Mouse (Mus musculus): ENCODE data around the gene Clpsl2. TPM values are rescaled to one million over a fixed set of nuclear protein-coding genes. Genes with fewer than 3 reads are reported as not detected.
A peak's percentile ranks its signal among the peaks of the same experiment; 100 is the strongest.

Gene Clpsl2
- polyA plus RNA-seq, 1 experiment from 2014 or later = not detected

DNA sequence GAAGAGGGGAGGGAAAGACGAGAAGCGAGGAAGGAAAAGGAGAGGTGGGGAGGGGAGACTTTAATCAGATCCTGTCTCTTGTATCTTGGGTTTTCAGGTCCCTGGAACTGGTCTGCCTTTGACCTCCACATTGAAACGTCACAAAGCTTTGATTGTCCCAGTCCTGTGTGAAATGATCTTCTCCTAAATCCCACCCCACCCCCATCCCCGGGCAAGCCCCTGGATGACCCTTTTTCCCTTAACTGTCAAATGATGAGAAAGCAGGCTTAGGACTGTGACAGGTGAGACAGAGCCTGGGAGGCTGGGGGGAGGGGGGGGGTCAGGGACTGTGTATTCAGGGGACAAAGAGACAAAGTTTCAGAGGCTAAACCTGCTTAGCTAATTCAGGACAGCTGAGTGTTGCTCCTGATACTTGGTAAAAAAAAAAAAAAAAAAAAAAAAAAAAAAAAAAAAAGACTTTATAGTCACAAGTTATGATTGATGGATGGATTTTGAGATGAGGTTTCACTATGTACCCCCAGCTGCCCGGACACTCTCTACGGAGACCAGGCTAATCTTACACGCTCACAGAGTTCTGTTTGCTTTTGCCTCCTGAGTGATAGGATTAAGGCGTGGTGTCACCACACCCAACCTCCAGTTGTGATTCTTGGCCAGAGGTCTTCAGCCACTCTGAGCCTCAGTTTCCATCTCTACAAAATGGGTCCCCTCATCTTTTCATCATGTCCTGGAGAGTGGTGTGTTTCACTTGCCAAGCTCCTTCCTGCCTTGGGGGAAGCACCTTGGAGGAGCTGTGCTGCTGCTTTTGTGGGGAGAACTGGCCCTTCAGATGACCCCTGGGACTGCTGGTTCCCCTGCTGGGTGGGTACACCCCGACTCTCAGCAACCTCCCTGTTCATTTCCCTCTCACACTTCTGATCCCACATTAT lies 37.3 kb upstream of the Clpsl2 start:
- Histone ChIP-seq H3K27me3 (ENCODE audit: control insufficient read depth, insufficient read depth, low read length) (0 out of 2 replicates have a peak, but pooled peaks cover 4% of the 10 kb centered on the region), H3K9me3 (ENCODE audit: control insufficient read depth, low read length) (no peaks in the 10 kb centered on the region), H3K4me2 (ENCODE audit: low read depth) (no peak overlapping the region), H3K4me3 (ENCODE audit: low read depth, low read length) (no peak overlapping the region), H3K4me1 (ENCODE audit: control insufficient read depth, insufficient read depth, low read length) (peaks cover 10% of the 10 kb centered on the region), H3K27ac (ENCODE audit: low read depth, low read length) (no peak overlapping the region), H3K36me3 (ENCODE audit: control insufficient read depth, insufficient read depth, low read length) (no peaks in the 10 kb centered on the region), H3K9ac (ENCODE audit: low read length) (no peak overlapping the region; the same call in 1 of the 2 replicates)
- ATAC-seq (ENCODE audit: insufficient read depth, low FRiP score, low TSS enrichment) = no peak
- 33% methylated on average over 9 of the region's 9 CpGs for WGBS
- peak; percentile 38 for DNase-seq (ENCODE audit: low spot score)

DNA sequence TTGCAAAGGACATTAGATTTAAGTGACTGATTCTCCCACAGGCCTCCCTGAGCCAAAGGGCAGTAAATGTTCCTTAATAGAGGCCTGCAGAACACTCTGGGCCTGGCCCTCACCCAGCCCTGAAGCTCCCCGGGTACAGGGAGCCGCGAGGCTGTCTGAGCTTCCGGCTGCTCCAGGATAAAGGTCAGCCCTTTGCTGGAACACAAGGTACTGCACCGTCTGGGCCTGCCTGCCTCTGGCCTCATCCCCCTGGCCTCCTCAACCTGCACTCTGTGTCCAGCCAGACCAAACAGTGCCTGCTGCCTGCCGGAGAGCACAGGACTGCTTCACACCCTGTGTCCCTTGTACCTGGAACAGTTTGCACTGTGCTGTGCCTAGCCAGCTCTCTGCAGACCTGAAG lies 36.5 kb upstream of the Clpsl2 start:
- 36% methylated on average over 6 of the region's 6 CpGs for WGBS
- H3K4me3 ChIP-seq (ENCODE audit: low read depth, low read length) = no peak overlapping the region
- H3K4me2 ChIP-seq (ENCODE audit: low read depth) = no peak overlapping the region
- H3K27me3 ChIP-seq (ENCODE audit: control insufficient read depth, insufficient read depth, low read length) = 0 out of 2 replicates have a peak, but pooled peaks cover 5% of the 10 kb centered on the region
- H3K9me3 ChIP-seq (ENCODE audit: control insufficient read depth, low read length) = no peaks in the 10 kb centered on the region
- H3K4me1 ChIP-seq (ENCODE audit: control insufficient read depth, insufficient read depth, low read length) = peaks cover 10% of the 10 kb centered on the region
- H3K27ac ChIP-seq (ENCODE audit: low read depth, low read length) = no peak overlapping the region
- H3K9ac ChIP-seq (ENCODE audit: low read length) = no peak overlapping the region
- H3K36me3 ChIP-seq (ENCODE audit: control insufficient read depth, insufficient read depth, low read length) = no peaks in the 10 kb centered on the region
- no peak for ATAC-seq (ENCODE audit: insufficient read depth, low FRiP score, low TSS enrichment)
- DNase-seq (ENCODE audit: low spot score) = no peak

DNA sequence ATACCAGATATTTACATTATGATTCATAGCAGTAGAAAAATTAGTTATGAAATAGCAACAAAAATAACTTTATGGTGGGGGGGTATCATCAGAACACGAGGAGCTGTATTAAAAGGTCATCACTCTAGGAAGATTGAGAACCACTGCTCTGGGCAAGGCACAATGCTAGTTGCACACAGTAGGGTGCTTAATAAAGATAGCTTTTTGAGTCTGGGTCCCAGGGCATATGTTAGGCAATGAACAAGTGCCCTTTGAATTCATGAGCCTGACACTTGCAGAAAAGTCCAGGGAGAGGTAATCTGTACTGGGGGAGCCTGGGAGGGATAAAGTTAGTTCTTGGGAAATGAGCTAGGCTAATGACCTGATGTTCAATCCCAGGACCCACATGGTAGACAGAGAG lies 35.9 kb upstream of the Clpsl2 start:
- 72% methylated on average over 1 of the region's 1 CpGs for WGBS
- no peak overlapping the region for H3K4me2 ChIP-seq (ENCODE audit: low read depth)
- no peak for DNase-seq (ENCODE audit: low spot score)
- no peak overlapping the region for H3K27ac ChIP-seq (ENCODE audit: low read depth, low read length)
- no peak overlapping the region for H3K4me3 ChIP-seq (ENCODE audit: low read depth, low read length)
- H3K4me1 ChIP-seq (ENCODE audit: control insufficient read depth, insufficient read depth, low read length) = peaks cover 12% of the 10 kb centered on the region
- no peak overlapping the region for H3K9ac ChIP-seq (ENCODE audit: low read length)
- peaks cover 7% of the 10 kb centered on the region; the same call in 1 of the 2 replicates for H3K27me3 ChIP-seq (ENCODE audit: control insufficient read depth, insufficient read depth, low read length)
- no peak for ATAC-seq (ENCODE audit: insufficient read depth, low FRiP score, low TSS enrichment)
- H3K9me3 ChIP-seq (ENCODE audit: control insufficient read depth, low read length) = no peaks in the 10 kb centered on the region
- H3K36me3 ChIP-seq (ENCODE audit: control insufficient read depth, insufficient read depth, low read length) = no peaks in the 10 kb centered on the region

DNA sequence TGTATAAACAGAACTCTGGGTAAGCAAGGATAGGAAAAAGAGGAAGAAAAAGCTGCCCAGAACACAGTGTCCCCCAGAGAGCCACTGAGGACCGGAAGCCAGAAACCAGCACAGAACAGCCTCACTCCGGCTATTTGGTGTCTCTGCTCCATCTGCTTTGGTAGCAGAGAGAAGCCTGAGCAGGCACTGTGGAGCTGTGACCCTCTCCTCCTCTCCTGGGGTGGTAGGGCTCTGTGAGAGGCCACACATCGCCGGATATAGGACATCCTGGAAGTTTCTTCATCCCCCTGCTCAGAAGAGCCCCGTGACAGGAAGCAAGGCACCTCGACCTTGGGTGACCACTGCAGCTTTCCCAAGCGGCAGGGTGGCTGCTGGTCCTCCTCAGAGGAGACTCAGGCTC lies 35.4 kb upstream of the Clpsl2 start:
- H3K4me3 ChIP-seq (ENCODE audit: low read depth, low read length) = no peak overlapping the region
- peaks cover 10% of the 10 kb centered on the region for H3K27me3 ChIP-seq (ENCODE audit: control insufficient read depth, insufficient read depth, low read length)
- H3K4me1 ChIP-seq (ENCODE audit: control insufficient read depth, insufficient read depth, low read length) = peaks cover 16% of the 10 kb centered on the region
- no peak overlapping the region for H3K27ac ChIP-seq (ENCODE audit: low read depth, low read length)
- no peaks in the 10 kb centered on the region for H3K9me3 ChIP-seq (ENCODE audit: control insufficient read depth, low read length)
- ATAC-seq (ENCODE audit: insufficient read depth, low FRiP score, low TSS enrichment) (no peak), DNase-seq (ENCODE audit: low spot score) (no peak)
- no peak overlapping the region for H3K4me2 ChIP-seq (ENCODE audit: low read depth)
- 59% methylated on average over 7 of the region's 7 CpGs for WGBS
- no peak overlapping the region for H3K9ac ChIP-seq (ENCODE audit: low read length)
- no peaks in the 10 kb centered on the region for H3K36me3 ChIP-seq (ENCODE audit: control insufficient read depth, insufficient read depth, low read length)

DNA sequence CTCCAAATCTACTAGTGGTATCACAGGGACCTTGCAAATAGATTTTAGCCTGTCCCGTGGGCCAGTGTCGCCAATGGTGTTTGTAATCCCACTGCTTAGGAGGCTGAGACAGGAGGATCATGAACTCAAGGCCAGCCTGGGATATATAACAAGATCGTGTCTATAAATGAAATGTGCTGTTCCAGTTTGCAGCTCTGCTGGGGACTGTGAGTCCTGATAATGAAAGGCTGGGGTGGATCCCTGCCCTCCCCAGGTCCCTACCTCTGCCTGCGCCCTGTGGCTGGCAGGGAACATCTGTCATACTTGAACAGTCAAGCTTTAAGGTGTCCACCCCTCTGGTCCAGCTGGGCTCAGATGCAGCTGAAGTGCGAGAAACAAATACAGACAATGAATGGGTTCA lies 34.7 kb upstream of the Clpsl2 start:
- H3K4me1 ChIP-seq (ENCODE audit: control insufficient read depth, insufficient read depth, low read length) = peaks cover 16% of the 10 kb centered on the region
- H3K9ac ChIP-seq (ENCODE audit: low read length) = no peak overlapping the region
- no peak overlapping the region for H3K4me2 ChIP-seq (ENCODE audit: low read depth)
- peaks cover 16% of the 10 kb centered on the region for H3K27me3 ChIP-seq (ENCODE audit: control insufficient read depth, insufficient read depth, low read length)
- no peak overlapping the region for H3K27ac ChIP-seq (ENCODE audit: low read depth, low read length)
- 63% methylated on average over 5 of the region's 5 CpGs for WGBS
- no peak overlapping the region for H3K4me3 ChIP-seq (ENCODE audit: low read depth, low read length)
- H3K9me3 ChIP-seq (ENCODE audit: control insufficient read depth, low read length) = no peaks in the 10 kb centered on the region
- H3K36me3 ChIP-seq (ENCODE audit: control insufficient read depth, insufficient read depth, low read length) = no peaks in the 10 kb centered on the region
- ATAC-seq (ENCODE audit: insufficient read depth, low FRiP score, low TSS enrichment) = no peak
- DNase-seq (ENCODE audit: low spot score) = no peak

DNA sequence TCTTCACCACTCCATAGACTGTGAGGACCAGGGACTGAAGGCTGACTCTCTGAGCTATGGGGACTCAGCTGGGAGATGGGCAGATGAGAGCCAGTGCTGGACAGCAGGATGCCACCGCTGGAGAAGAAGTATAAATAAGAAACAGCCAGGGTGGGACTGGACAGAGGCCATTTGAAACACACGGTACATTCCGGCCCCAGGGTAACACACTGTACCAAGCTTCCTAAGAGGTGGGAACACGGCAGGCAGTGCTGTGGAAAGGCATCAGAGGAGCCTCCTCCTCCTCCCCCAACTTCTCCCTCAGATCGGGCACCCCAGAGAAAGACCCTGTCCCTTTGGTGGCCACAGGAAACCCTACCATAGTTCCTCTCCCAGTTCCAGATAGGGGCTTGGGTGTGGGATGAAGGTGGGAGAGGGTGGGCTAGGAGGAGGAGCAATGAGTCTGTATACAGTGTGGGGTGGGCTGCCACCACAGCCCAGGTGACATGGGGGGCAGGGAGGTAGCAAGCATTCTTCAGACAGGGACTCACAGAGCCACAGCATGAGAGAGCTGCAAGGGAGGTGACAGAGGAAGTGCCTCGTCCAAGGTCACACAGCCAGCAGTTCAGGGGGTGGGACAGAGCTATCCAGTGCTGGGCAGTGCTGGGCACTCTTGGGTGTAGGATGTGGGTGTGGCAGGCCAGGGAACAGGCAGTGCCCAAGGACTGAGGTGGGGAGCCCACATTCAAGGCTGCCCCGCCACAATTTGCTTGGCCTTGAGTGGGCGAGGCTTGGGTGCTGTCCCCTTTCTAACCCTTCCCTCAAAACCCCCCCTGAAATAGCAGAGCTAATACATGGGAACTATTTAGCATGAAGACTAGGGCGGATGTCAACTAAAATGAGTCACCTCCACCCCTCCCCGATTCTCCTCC lies 33.5 kb upstream of the Clpsl2 start:
- no peak for DNase-seq (ENCODE audit: low spot score)
- WGBS = 63% methylated on average over 10 of the region's 10 CpGs
- H3K27ac ChIP-seq (ENCODE audit: low read depth, low read length) = no peak overlapping the region
- H3K9me3 ChIP-seq (ENCODE audit: control insufficient read depth, low read length) = no peaks in the 10 kb centered on the region
- no peak overlapping the region for H3K9ac ChIP-seq (ENCODE audit: low read length)
- no peak overlapping the region for H3K4me3 ChIP-seq (ENCODE audit: low read depth, low read length)
- H3K27me3 ChIP-seq (ENCODE audit: control insufficient read depth, insufficient read depth, low read length) = peaks cover 16% of the 10 kb centered on the region
- H3K4me2 ChIP-seq (ENCODE audit: low read depth) = no peak overlapping the region
- H3K4me1 ChIP-seq (ENCODE audit: control insufficient read depth, insufficient read depth, low read length) = peaks cover 13% of the 10 kb centered on the region
- ATAC-seq (ENCODE audit: insufficient read depth, low FRiP score, low TSS enrichment) = no peak
- H3K36me3 ChIP-seq (ENCODE audit: control insufficient read depth, insufficient read depth, low read length) = no peaks in the 10 kb centered on the region

DNA sequence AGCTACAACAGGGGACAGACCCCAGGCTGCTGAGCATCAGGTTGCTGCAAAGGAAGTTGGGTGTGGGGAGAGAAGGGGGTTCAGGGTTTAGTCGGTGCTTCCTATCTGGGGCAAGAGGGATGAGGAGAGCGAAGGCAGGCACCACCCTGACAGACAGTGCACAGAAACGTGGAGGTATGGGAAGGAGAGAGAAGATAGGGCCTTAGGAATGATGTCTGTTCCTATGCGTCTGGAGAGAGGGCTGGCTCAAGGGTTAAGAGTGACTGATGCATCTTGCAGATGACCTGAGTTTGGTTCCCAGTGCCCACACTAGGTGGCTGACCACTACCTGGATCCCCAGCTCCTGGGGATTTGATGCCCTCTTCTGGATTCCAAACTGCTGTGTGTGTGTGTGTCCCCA lies 32.3 kb upstream of the Clpsl2 start:
- DNase-seq (ENCODE audit: low spot score) (no peak), ATAC-seq (ENCODE audit: insufficient read depth, low FRiP score, low TSS enrichment) (no peak)
- H3K9me3 ChIP-seq (ENCODE audit: control insufficient read depth, low read length) = no peaks in the 10 kb centered on the region
- peaks cover 18% of the 10 kb centered on the region for H3K27me3 ChIP-seq (ENCODE audit: control insufficient read depth, insufficient read depth, low read length)
- 0 out of 2 replicates have a peak, but pooled peaks cover 5% of the 10 kb centered on the region for H3K4me1 ChIP-seq (ENCODE audit: control insufficient read depth, insufficient read depth, low read length)
- no peak overlapping the region for H3K4me3 ChIP-seq (ENCODE audit: low read depth, low read length)
- 76% methylated on average over 4 of the region's 4 CpGs for WGBS
- no peak overlapping the region for H3K4me2 ChIP-seq (ENCODE audit: low read depth)
- H3K27ac ChIP-seq (ENCODE audit: low read depth, low read length) = no peak overlapping the region
- H3K36me3 ChIP-seq (ENCODE audit: control insufficient read depth, insufficient read depth, low read length) = no peaks in the 10 kb centered on the region
- H3K9ac ChIP-seq (ENCODE audit: low read length) = no peak overlapping the region

DNA sequence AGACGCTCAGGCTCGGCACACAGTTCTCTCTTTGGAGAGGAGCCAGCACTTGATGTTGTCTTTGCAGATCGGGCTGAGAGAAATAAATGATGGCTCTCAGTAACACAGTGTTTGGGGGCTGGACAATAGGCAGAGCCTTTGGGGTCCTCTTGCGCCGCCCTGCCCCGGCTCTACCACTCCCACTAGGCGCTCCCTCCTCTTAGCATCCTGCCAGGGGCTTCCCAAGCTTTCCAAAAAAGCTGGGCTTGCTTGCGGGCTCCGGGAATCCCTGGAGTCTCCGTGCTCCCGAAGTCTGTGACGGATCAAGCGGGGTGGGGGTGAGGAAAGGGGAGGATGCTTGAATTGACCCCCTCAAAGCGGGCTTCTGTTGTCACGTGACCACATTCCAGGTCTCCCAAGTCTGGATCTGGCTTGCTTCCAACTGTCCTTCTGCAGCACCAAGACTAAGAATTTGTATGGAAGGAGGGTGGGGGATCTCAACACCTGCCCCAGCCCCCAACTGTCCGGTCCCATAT lies 31.7 kb upstream of the Clpsl2 start, which contains the start of gene Fkbp5:
Gene Fkbp5, minus strand, starts transcription at position 87 of the 515 bp plus-strand sequence.
- 0 out of 2 replicates have a peak, but pooled peaks have one; percentile 24 for ATAC-seq (ENCODE audit: insufficient read depth, low FRiP score, low TSS enrichment)
- 0 out of 2 replicates have a peak, but pooled peaks cover 5% of the 10 kb centered on the region for H3K4me1 ChIP-seq (ENCODE audit: control insufficient read depth, insufficient read depth, low read length)

More for the DNA sequence above, 31.7 kb upstream of the Clpsl2 start, which contains the start of gene Fkbp5:
- H3K36me3 ChIP-seq (ENCODE audit: control insufficient read depth, insufficient read depth, low read length) = no peaks in the 10 kb centered on the region
- DNase-seq (ENCODE audit: low spot score) = peak; percentile 48
- peak within 1 kb of the TSS; percentile 67 for H3K4me2 ChIP-seq (ENCODE audit: low read depth)
- H3K4me3 ChIP-seq (ENCODE audit: low read depth, low read length) = peak within 1 kb of the TSS; percentile 37
- peak within 1 kb of the TSS; percentile 57 for H3K9ac ChIP-seq (ENCODE audit: low read length)
- 4% methylated on average over 16 of the region's 16 CpGs for WGBS
- 0 out of 2 replicates have a peak within 1 kb of the TSS, but pooled peaks have one; percentile 14 for H3K27ac ChIP-seq (ENCODE audit: low read depth, low read length)
- no peaks in the 10 kb centered on the region for H3K9me3 ChIP-seq (ENCODE audit: control insufficient read depth, low read length)
- H3K27me3 ChIP-seq (ENCODE audit: control insufficient read depth, insufficient read depth, low read length) = peaks cover 18% of the 10 kb centered on the region

All from neural tube, embryonic 11.5 days (tissue).